Mouse (Mus musculus) gastrocnemius, postnatal 10 days (tissue): ENCODE results near the gene Nrtn. TPM values are rescaled to one million over a fixed set of nuclear protein-coding genes. Genes with fewer than 3 reads are reported as not detected.

Source experiments
- DNase-seq: peaks from one replicate; pipeline ENCODE4 v3.0.0; 2021; ENCODE audit warnings: mixed read lengths
- total RNA-seq, 2 experiments: library from RNA; stranded (reverse); gene quantifications; 2 replicates each; pipeline ENCODE4 v1.2.3; 2021

Nrtn gene
- total RNA-seq, 2 experiments from 2014 or later = 0.95 to 1.4 TPM

DNA sequence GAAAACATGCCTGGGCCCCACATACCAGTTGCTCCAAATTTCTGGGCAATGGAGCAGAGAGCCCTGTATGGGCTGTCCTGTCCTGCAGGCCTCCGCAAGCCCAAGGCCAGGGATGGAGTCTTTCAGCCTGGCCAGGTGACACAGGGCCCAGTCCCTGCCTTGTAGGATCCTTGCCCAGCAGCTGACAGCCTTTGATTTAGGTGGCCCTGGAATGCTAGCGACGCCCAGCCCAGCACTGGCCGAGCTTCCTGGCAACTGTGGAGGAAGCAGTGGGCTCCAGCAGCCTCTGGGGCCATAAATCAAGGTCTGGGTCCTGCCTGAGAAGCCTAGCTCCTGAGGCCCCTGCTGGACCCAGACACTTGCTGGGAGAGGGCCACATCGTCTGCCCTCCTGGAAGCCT, 34.9 kb downstream of the Nrtn start:
- DNase-seq = peak; percentile 67

DNA sequence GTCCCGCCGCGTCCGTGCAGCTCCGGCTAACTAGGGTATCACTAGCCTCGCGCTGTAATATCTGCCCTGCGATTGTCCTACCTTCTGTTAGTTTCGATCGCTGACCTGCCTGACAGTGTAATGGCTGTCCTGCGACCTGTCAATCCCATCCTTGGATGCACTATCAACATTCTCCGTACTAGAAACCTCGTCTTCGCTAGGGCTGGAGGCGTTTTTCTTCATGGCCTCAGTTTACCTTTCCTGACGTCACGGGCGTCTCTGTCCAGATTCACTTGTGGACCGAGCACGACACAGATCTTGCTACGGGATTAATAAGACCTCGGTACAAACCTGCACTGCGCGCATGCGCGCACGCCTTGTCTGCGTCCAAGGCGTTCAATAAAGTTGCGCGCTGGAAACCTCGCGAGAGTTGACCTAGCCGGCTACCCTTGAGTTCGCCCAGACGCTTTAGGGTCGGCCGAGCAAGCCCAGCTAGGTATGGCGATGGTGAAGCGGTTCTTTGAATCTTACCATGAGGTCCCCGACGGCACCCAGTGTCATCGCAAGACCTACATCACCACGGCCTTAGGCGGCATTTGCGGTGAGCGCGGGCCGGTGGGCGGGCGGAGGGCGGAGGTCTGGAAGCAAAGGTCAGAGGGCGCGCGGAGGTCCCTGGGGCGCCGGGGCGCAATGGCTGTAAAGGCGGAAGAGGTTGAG, 39.8 kb downstream of the Nrtn start, which contains the start of the genes Ndufa11 and Vmac:
Gene Ndufa11 (plus strand): TSS at position 405 of the 696 bp plus-strand sequence.
Gene Vmac (minus strand): TSS at position 660 of the 696 bp plus-strand sequence.
- peak; percentile 97 for DNase-seq

DNA sequence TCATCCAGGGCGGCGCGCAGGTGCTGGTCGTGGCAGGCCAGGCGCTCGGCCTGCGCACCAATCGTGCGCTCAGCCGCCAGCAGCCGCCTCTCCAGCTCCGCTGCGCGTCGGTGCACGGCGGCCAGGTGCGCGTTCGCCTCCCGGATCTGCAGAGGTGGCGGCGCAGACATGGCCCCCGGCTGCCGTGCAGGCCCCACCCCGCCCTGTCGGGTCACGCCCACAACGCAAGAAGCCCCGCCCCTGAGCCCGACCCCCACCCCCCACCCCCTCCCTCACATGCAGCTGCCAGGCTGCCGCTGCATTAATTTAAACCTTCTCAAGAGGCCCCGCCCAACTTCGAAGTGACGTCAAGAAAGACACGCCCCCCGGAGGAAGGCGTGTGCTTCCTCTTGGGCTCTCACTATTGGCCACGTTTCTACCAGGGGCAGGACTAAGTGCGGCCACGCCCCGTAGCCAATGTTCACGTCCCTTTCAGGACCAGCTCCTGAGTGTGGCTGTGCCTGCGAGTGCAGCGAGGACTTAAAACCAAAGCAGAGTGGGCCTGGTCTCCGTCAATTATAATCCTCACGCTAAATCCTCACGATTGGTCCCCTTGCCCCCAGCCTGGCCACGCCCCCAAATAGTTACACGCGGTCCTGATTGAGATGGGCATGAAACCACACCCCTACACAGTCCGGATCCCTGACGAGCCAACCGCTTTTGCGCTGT, 40.5 kb downstream of the Nrtn start:
- DNase-seq = peak; percentile 92

GRCm38 (mm10) chr17:56715914-56716654, 41.2 kb downstream of the Nrtn start:
- DNase-seq = no peak

- DNase-seq = no peak
Observed at GRCm38 (mm10) chr17:56715360-56715759, 42.0 kb downstream of the Nrtn start.

- no peak for DNase-seq
Observed at GRCm38 (mm10) chr17:56709708-56710107, 47.6 kb downstream of the Nrtn start.

GRCm38 (mm10) chr17:56708692-56709091, 48.6 kb downstream of the Nrtn start:
- no peak for DNase-seq

DNA sequence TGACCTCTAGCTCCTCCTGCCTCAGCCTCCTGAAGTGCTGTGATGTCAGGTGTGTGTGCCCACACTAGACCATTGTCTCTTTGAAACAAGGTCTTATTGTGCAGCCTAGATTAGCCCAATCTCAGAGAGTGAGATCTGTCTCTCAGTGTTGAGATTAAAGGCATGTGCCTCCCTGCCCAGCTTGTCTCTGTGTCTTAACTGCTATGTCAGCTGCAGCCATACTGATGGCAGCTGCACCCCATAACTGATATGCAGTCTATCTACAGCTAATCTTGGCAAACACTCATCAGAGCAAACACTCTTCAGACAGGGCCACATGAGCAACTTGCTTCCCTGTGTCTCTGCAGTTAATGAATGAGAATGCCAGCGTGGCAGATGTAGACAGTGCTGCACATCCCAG, 50.8 kb downstream of the Nrtn start:
- no peak for DNase-seq

DNA sequence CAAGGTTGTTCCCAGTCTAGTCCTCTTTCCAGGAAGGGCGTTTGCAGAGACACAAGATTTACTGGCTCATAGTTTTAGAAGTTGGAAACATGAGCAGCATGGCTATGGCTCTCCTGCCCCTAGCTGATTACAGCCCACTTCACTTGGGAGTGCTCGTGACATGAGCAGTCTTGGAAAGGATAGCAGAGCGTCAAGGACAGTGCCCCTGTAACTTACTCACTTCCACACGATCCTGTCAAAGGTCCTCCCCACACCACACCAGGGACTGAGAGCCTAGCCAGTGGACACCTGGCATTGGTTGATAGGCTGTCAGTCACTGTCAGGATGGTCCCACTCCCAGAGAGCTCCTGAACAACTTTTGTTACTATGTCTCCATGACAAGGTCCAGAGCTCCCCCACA, 54.3 kb downstream of the Nrtn start:
- no peak for DNase-seq

Other genes starting within 250 kb of the Nrtn start
- gene Znrf4, start 245.1 kb downstream of the Nrtn start, total RNA-seq = not detected
- gene Gm20219, start 203.1 kb downstream of the Nrtn start, total RNA-seq = 1 to 10 TPM in 1 of 2 experiments, under 1 TPM in 1; 0.31 to 1.2 TPM
- 10 to 100 TPM; 38.6 to 55.9 TPM for gene Safb2, start 172.9 kb downstream of the Nrtn start, total RNA-seq
- 10 to 100 TPM; 57.1 to 69.2 TPM for gene Safb, start 172.7 kb downstream of the Nrtn start, total RNA-seq
- 100 to 1,000 TPM; 212 to 233 TPM for gene 2410015M20Rik, start 147.8 kb downstream of the Nrtn start, total RNA-seq
- gene Rpl36, start 144.1 kb downstream of the Nrtn start, total RNA-seq = 100 to 1,000 TPM; 881 to 906 TPM
- gene Lonp1, start 130.6 kb downstream of the Nrtn start, total RNA-seq = 10 to 100 TPM; 49.3 to 51.6 TPM
- gene Catsperd, start 129.4 kb downstream of the Nrtn start, total RNA-seq = under 1 TPM in 1 of 2 experiments, not detected in 1; 0.09 TPM
- 10 to 100 TPM; 38.5 to 46.3 TPM for gene Ranbp3, start 84.2 kb downstream of the Nrtn start, total RNA-seq
- 100 to 1,000 TPM; 377 to 422 TPM for gene Ndufa11, start 39.8 kb downstream of the Nrtn start, total RNA-seq
- 1 to 10 TPM; 6.6 to 7.0 TPM for gene Vmac, start 39.5 kb downstream of the Nrtn start, total RNA-seq
- 10 to 100 TPM; 17.3 to 21.1 TPM for gene Dus3l, start 7.2 kb upstream of the Nrtn start, total RNA-seq
- gene Prr22, start 12.7 kb upstream of the Nrtn start, total RNA-seq = under 1 TPM; 0.19 to 0.20 TPM
- 1 to 10 TPM; 2.6 to 5.5 TPM for gene Rfx2, start 73.5 kb upstream of the Nrtn start, total RNA-seq
- not detected for gene Acsbg2, start 116.9 kb upstream of the Nrtn start, total RNA-seq
- gene 1700061G19Rik, start 117.9 kb upstream of the Nrtn start, total RNA-seq = under 1 TPM in 1 of 2 experiments, not detected in 1; 0.11 TPM
- 10 to 100 TPM; 15.5 to 23.1 TPM for gene Mllt1, start 177.9 kb upstream of the Nrtn start, total RNA-seq
- not detected for gene Acer1, start 224.6 kb upstream of the Nrtn start, total RNA-seq
- gene Clpp, start 232.8 kb upstream of the Nrtn start, total RNA-seq = 10 to 100 TPM; 32.7 to 34.9 TPM
- 10 to 100 TPM; 29.5 to 33.5 TPM for gene Alkbh7, start 239.8 kb upstream of the Nrtn start, total RNA-seq
- not detected for gene Pspn, start 242.5 kb upstream of the Nrtn start, total RNA-seq